Mouse (Mus musculus): Measurements from ENCODE around the gene Anapc11.
"Not testable (repeated sequence)": the region's sequence is repeated elsewhere in the genome, so short reads cannot be mapped to it uniquely, and the experiment has no call there.

Gene Anapc11

GRCm38 (mm10) chr11:120555260-120555659 is 43.0 kb upstream of the Anapc11 start:
- no peak for TF ChIP-seq NANOG (IDR thresholded peaks at IDR 0.05; ENCODE audit: borderline replicate concordance, low read length)
- no peak for TF ChIP-seq CTCF (conservative IDR thresholded peaks at IDR 0.05; ENCODE audit: low read length)
- no peak for TF ChIP-seq POU5F1 (IDR thresholded peaks at IDR 0.05; ENCODE audit: borderline replicate concordance, low read length)
- Histone ChIP-seq H3K4me1 (replicated peaks; ENCODE audit: low read depth, low read length) (peaks cover 14% of the 10 kb centered on the region), H3K27me3 (ENCODE audit: insufficient read depth, low read length) (peaks cover 29% of the 10 kb centered on the region), H3K9me3 (ENCODE audit: low read length) (no peaks in the 10 kb centered on the region), H3K4me3 (replicated peaks; ENCODE audit: low read length) (no peak overlapping the region), H3K36me3 (ENCODE audit: insufficient read depth, low read length) (peaks cover 22% of the 10 kb centered on the region)

DNA sequence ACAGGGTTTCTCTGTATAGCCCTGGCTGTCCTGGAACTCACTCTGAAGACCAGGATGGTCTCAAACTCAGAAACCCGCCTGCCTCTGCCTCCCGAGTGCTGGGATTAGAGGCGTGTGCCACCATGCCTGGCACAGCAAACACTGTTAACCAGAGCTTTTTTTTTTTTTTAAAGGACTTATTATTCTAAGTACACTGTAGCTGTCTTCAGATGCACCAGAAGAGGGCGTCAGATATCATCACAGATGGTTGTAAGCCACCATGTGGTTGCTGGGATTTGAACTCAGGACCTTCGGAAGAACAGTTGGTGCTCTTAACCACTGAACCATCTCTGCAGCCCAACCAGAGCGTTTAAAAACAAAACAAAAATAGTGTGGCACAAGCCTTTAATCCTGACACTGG is 39.4 kb upstream of the Anapc11 start:
- 0 out of 2 replicates have a peak, but pooled peaks have one; percentile 2 for TF ChIP-seq CTCF (conservative IDR thresholded peaks at IDR 0.05; ENCODE audit: low read length)
- H3K4me3 ChIP-seq (replicated peaks; ENCODE audit: low read length) = not testable (repeated sequence)

DNA sequence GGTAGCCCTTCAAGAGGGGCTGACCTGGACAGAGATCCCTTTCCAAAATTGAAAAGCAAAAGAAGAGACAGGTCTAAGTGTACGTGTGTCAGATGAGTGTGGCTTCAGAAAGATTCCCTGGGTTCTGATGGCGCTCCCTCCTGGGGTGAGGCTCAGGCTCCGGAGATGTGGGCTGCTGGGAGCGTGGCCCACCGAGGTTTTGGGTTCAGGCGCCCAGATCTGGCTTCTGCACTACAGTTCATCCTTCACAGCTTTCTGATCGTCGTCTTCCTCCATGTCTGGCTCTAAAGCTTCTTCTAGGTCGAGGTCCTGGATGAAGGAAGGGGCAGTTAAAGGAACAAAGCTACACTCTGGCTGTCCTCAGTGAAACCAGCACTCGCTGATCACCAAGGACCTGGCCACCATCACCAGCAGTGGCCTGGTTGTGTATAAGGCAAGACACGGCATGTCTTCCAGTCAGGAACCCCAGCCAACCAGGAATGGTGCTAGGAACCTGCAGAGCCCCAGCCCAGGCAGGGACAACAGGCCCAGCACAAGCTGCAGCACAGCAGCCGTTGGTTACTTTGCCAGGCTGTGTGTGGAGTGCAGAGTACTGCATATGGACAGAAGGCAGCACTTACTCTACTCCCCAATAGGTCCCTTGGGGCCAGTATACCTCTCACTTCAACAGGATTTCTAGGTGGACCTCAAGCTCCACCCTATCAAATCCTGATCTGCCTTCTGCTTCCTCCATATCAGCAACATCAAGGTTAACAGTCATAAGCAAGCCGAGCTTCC is 37.1 kb upstream of the Anapc11 start:
- Histone ChIP-seq H3K4me1 (replicated peaks; ENCODE audit: low read depth, low read length) (peaks cover 13% of the 10 kb centered on the region; the same call in 1 of the 2 replicates), H3K36me3 (ENCODE audit: insufficient read depth, low read length) (peaks cover 72% of the 10 kb centered on the region), H3K27me3 (ENCODE audit: insufficient read depth, low read length) (no peaks in the 10 kb centered on the region), H3K4me3 (replicated peaks; ENCODE audit: low read length) (no peak overlapping the region), H3K9me3 (ENCODE audit: low read length) (no peaks in the 10 kb centered on the region)
- TF ChIP-seq POU5F1 (IDR thresholded peaks at IDR 0.05; ENCODE audit: borderline replicate concordance, low read length) (no peak), CTCF (conservative IDR thresholded peaks at IDR 0.05; ENCODE audit: low read length) (no peak), NANOG (IDR thresholded peaks at IDR 0.05; ENCODE audit: borderline replicate concordance, low read length) (no peak)

More for the DNA sequence above, 39.4 kb upstream of the Anapc11 start:
- H3K9me3 ChIP-seq (ENCODE audit: low read length); H3K27me3 ChIP-seq (ENCODE audit: insufficient read depth, low read length); H3K4me1 ChIP-seq (replicated peaks; ENCODE audit: low read depth, low read length): not testable (repeated sequence)
- peaks cover 49% of the 10 kb centered on the region for H3K36me3 ChIP-seq (ENCODE audit: insufficient read depth, low read length)

DNA sequence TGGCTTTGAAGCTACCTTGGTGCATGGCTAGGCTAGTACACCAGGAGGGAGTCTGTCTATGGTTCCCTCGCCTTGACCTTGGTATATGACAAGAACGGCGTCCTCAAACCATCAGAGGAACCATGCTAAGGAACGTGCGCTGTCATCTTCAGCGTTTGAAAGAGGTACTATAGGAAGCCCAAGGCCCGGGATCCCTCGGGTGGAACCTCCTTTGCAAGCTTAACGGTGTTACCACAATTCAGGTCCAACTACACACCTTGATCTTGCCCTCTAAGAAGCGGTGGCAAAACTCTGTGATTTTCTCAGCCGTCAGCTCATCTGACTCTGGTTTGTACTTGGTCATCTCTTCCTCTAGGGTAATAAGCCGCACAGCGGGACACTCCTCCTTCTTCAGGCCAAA is 35.3 kb upstream of the Anapc11 start:
- TF ChIP-seq CTCF (conservative IDR thresholded peaks at IDR 0.05; ENCODE audit: low read length) (no peak), NANOG (IDR thresholded peaks at IDR 0.05; ENCODE audit: borderline replicate concordance, low read length) (no peak), POU5F1 (IDR thresholded peaks at IDR 0.05; ENCODE audit: borderline replicate concordance, low read length) (no peak)
- Histone ChIP-seq H3K9me3 (ENCODE audit: low read length) (no peaks in the 10 kb centered on the region), H3K4me1 (replicated peaks; ENCODE audit: low read depth, low read length) (peaks cover 18% of the 10 kb centered on the region; the same call in 1 of the 2 replicates), H3K27me3 (ENCODE audit: insufficient read depth, low read length) (no peaks in the 10 kb centered on the region), H3K4me3 (replicated peaks; ENCODE audit: low read length) (no peak overlapping the region), H3K36me3 (ENCODE audit: insufficient read depth, low read length) (peaks cover 90% of the 10 kb centered on the region)

- no peak for TF ChIP-seq CTCF (conservative IDR thresholded peaks at IDR 0.05; ENCODE audit: low read length)
- TF ChIP-seq POU5F1 (IDR thresholded peaks at IDR 0.05; ENCODE audit: borderline replicate concordance, low read length) = no peak
- TF ChIP-seq NANOG (IDR thresholded peaks at IDR 0.05; ENCODE audit: borderline replicate concordance, low read length) = no peak
- Histone ChIP-seq H3K9me3 (ENCODE audit: low read length) (no peaks in the 10 kb centered on the region), H3K4me1 (replicated peaks; ENCODE audit: low read depth, low read length) (peaks cover 22% of the 10 kb centered on the region), H3K27me3 (ENCODE audit: insufficient read depth, low read length) (no peaks in the 10 kb centered on the region), H3K36me3 (ENCODE audit: insufficient read depth, low read length) (peaks cover 100% of the 10 kb centered on the region), H3K4me3 (replicated peaks; ENCODE audit: low read length) (no peak overlapping the region)
Measured at GRCm38 (mm10) chr11:120565114-120565513, 33.1 kb upstream of the Anapc11 start.

DNA sequence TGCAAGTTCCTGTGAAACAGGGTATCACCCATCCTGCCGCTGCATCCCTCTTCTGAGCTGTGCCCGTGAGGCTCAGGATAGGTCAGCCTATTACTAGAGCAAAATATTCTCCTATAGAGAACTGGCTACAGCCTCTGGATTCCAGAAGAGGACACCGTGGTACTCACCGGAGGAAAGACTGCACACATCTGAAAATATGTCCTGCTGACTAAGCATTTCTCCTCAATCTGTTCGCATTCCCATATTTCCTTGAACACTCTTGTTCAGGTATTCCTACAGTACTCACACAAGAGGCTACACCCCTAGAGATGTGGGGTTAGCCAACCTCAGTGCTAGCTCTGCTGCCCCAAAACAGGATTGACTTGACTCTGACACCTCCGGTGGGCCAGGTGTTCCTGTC is 29.9 kb upstream of the Anapc11 start:
- Histone ChIP-seq H3K27me3 (ENCODE audit: insufficient read depth, low read length) (no peaks in the 10 kb centered on the region), H3K36me3 (ENCODE audit: insufficient read depth, low read length) (peaks cover 86% of the 10 kb centered on the region), H3K9me3 (ENCODE audit: low read length) (no peaks in the 10 kb centered on the region), H3K4me3 (replicated peaks; ENCODE audit: low read length) (no peak overlapping the region), H3K4me1 (replicated peaks; ENCODE audit: low read depth, low read length) (peaks cover 35% of the 10 kb centered on the region)
- TF ChIP-seq NANOG (IDR thresholded peaks at IDR 0.05; ENCODE audit: borderline replicate concordance, low read length) (no peak), POU5F1 (IDR thresholded peaks at IDR 0.05; ENCODE audit: borderline replicate concordance, low read length) (no peak), CTCF (conservative IDR thresholded peaks at IDR 0.05; ENCODE audit: low read length) (no peak)

- H3K27me3 ChIP-seq (ENCODE audit: insufficient read depth, low read length) = no peaks in the 10 kb centered on the region
- peak overlapping the region; percentile 99 for H3K4me3 ChIP-seq (replicated peaks; ENCODE audit: low read length)
- peaks cover 41% of the 10 kb centered on the region for H3K4me1 ChIP-seq (replicated peaks; ENCODE audit: low read depth, low read length)
- no peaks in the 10 kb centered on the region for H3K9me3 ChIP-seq (ENCODE audit: low read length)
- peaks cover 60% of the 10 kb centered on the region for H3K36me3 ChIP-seq (ENCODE audit: insufficient read depth, low read length)
- TF ChIP-seq NANOG (IDR thresholded peaks at IDR 0.05; ENCODE audit: borderline replicate concordance, low read length) (no peak), POU5F1 (IDR thresholded peaks at IDR 0.05; ENCODE audit: borderline replicate concordance, low read length) (no peak), CTCF (conservative IDR thresholded peaks at IDR 0.05; ENCODE audit: low read length) (no peak)
Measured at GRCm38 (mm10) chr11:120571122-120571521, 27.1 kb upstream of the Anapc11 start.

- no peak for TF ChIP-seq NANOG (IDR thresholded peaks at IDR 0.05; ENCODE audit: borderline replicate concordance, low read length)
- TF ChIP-seq CTCF (conservative IDR thresholded peaks at IDR 0.05; ENCODE audit: low read length) = no peak
- TF ChIP-seq POU5F1 (IDR thresholded peaks at IDR 0.05; ENCODE audit: borderline replicate concordance, low read length) = no peak
- no peaks in the 10 kb centered on the region for H3K9me3 ChIP-seq (ENCODE audit: low read length)
- peaks cover 60% of the 10 kb centered on the region for H3K36me3 ChIP-seq (ENCODE audit: insufficient read depth, low read length)
- H3K4me3 ChIP-seq (replicated peaks; ENCODE audit: low read length) = peak overlapping the region; percentile 99
- H3K27me3 ChIP-seq (ENCODE audit: insufficient read depth, low read length) = no peaks in the 10 kb centered on the region
- H3K4me1 ChIP-seq (replicated peaks; ENCODE audit: low read depth, low read length) = peaks cover 46% of the 10 kb centered on the region
Measured at GRCm38 (mm10) chr11:120571754-120572416, 26.3 kb upstream of the Anapc11 start.

Data from E14TG2a.4 (cell line).